Mouse (Mus musculus): ENCODE results near the gene Camk2b.
A peak's percentile ranks its signal among the peaks of the same experiment; 100 is the strongest.

The Camk2b gene

GRCm38 (mm10) chr11:5983629-5984028, 82.5 kb downstream of the Camk2b start:
- no peak for DNase-seq (ENCODE audit: low spot score in 2 of 2)

GRCm38 (mm10) chr11:5981323-5981722, 84.8 kb downstream of the Camk2b start:
- DNase-seq (ENCODE audit: low spot score in 2 of 2), result no peak

- DNase-seq (ENCODE audit: low spot score in 2 of 2), result no peak
These were observed 85.6 kb downstream of the Camk2b start for GRCm38 (mm10) chr11:5980561-5980960.

- no peak for DNase-seq (ENCODE audit: low spot score in 2 of 2)
These were observed 86.1 kb downstream of the Camk2b start for GRCm38 (mm10) chr11:5980108-5980507.

- no peak for DNase-seq (ENCODE audit: low spot score in 2 of 2)
These were observed 87.1 kb downstream of the Camk2b start for GRCm38 (mm10) chr11:5979088-5979487.

GRCm38 (mm10) chr11:5976106-5976505, 90.1 kb downstream of the Camk2b start:
- DNase-seq (ENCODE audit: low spot score in 2 of 2), result no peak

- DNase-seq (ENCODE audit: low spot score in 2 of 2), result no peak
These were observed 91.1 kb downstream of the Camk2b start for GRCm38 (mm10) chr11:5975068-5975467.

GRCm38 (mm10) chr11:5974053-5974452, 92.1 kb downstream of the Camk2b start:
- DNase-seq (ENCODE audit: low spot score in 2 of 2), result no peak

GRCm38 (mm10) chr11:5973151-5973550, 93.0 kb downstream of the Camk2b start:
- DNase-seq (ENCODE audit: low spot score in 2 of 2), result no peak

GRCm38 (mm10) chr11:5971202-5971601, 95.0 kb downstream of the Camk2b start:
- DNase-seq (ENCODE audit: low spot score in 2 of 2), result no peak

- DNase-seq (ENCODE audit: low spot score in 2 of 2), result no peak
These were observed 97.9 kb downstream of the Camk2b start for GRCm38 (mm10) chr11:5968223-5968622.

GRCm38 (mm10) chr11:5966751-5967150, 99.4 kb downstream of the Camk2b start:
- no peak for DNase-seq (ENCODE audit: low spot score in 2 of 2)

GRCm38 (mm10) chr11:5965865-5966264, 100.3 kb downstream of the Camk2b start:
- DNase-seq (ENCODE audit: low spot score in 2 of 2), result no peak

- no peak for DNase-seq (ENCODE audit: low spot score in 2 of 2)
These were observed 106.1 kb downstream of the Camk2b start for GRCm38 (mm10) chr11:5960051-5960450.

GRCm38 (mm10) chr11:5955546-5956276, 110.5 kb downstream of the Camk2b start, which contains the start of gene Ykt6:
TSS of gene Ykt6 (plus strand) at chr11:5955693.
- DNase-seq (ENCODE audit: low spot score in 2 of 2), result peak; percentile 95 to 97

GRCm38 (mm10) chr11:5954965-5955504, 111.1 kb downstream of the Camk2b start:
- DNase-seq (ENCODE audit: low spot score in 2 of 2), result peak in 1 of 2 experiments; percentile 44

- no peak for DNase-seq (ENCODE audit: low spot score in 2 of 2)
These were observed 111.7 kb downstream of the Camk2b start for GRCm38 (mm10) chr11:5954435-5954834.

- DNase-seq (ENCODE audit: low spot score in 2 of 2), result no peak
These were observed 112.9 kb downstream of the Camk2b start for GRCm38 (mm10) chr11:5953130-5953765.

- no peak for DNase-seq (ENCODE audit: low spot score in 2 of 2)
These were observed 113.7 kb downstream of the Camk2b start for GRCm38 (mm10) chr11:5952501-5952900.

GRCm38 (mm10) chr11:5949586-5950352, 116.4 kb downstream of the Camk2b start, which contains the start of gene Gck:
TSS of gene Gck (minus strand) at chr11:5950081.
- no peak for DNase-seq (ENCODE audit: low spot score in 2 of 2)

- DNase-seq (ENCODE audit: low spot score in 2 of 2), result no peak
These were observed 117.5 kb downstream of the Camk2b start for GRCm38 (mm10) chr11:5948546-5949250.

All from urinary bladder, postnatal 4 days (tissue).